Mouse (Mus musculus) left cerebral cortex, adult 2 months (tissue): Measurements from ENCODE around the gene Kdm4b. TPM values are rescaled to one million over a fixed set of nuclear protein-coding genes. Genes with fewer than 3 reads are reported as not detected.
A peak's percentile ranks its signal among the peaks of the same experiment; 100 is the strongest.

ENCODE experiments used
- DNase-seq, 2 experiments: peaks; one replicate each; pipeline ENCODE4 v3.0.0; 2021 to 2022; ENCODE audit warnings: low spot score in 2 of 2, mixed read lengths in 1 of 2; ENCODE audit errors: extremely low spot score in 1 of 2
- H3K27ac ChIP-seq: fragments of 200-600 bp; 2 replicates; pipeline ENCODE4 v1.8.1; 2022
- H3K4me3 ChIP-seq: fragments of 200-600 bp; 2 replicates; pipeline ENCODE4 v1.8.1; 2022
- CTCF ChIP-seq: fragments of 200-600 bp; IDR thresholded peaks from 2 replicates; pipeline ENCODE4 v1.8.1; 2022; ENCODE audit warnings: antibody characterized with exemption, mild to moderate bottlenecking, moderate library complexity
- intact Hi-C: fragments of 180-260 bp; cut with DNase I; formaldehyde crosslinking; loops from one replicate; pipeline ENCODE4 v1.15.1; 2025
- microRNA-seq, 2 experiments: library from miRNA; unstranded; fragments of <30 nt; microRNA quantifications; one replicate each; pipeline ENCODE4 v1.2.0; 2021
- total RNA-seq, 2 experiments: library from RNA; stranded (reverse); gene quantifications; 2 replicates each; pipeline ENCODE4 v1.2.3; 2021

Kdm4b gene
- total RNA-seq, 2 experiments from 2014 or later, result 66.2 to 71.8 TPM

- no peak overlapping the region for H3K27ac ChIP-seq
- DNase-seq, result no peak
- TF ChIP-seq CTCF, result no peak
- H3K4me3 ChIP-seq, result no peak overlapping the region
- intact Hi-C loops, result no loop called here
These were observed 94.2 kb downstream of the Kdm4b start for GRCm38 (mm10) chr17:56420022-56420421.

GRCm38 (mm10) chr17:56424726-56425583, 99.1 kb downstream of the Kdm4b start:
- TF ChIP-seq CTCF, result no peak
- no peak for DNase-seq
- Histone ChIP-seq H3K4me3 (peak overlapping the region; percentile 43), H3K27ac (peak overlapping the region; percentile 78)
- intact Hi-C loops, result loop anchor here (1.0 kb wide), 1 partner anchor 51 kb away; the partner anchor contains the start of gene Ptprs

- H3K4me3 ChIP-seq, result peak overlapping the region; percentile 43
- TF ChIP-seq CTCF, result peak; percentile 91
- peak; percentile 81 to 85 for DNase-seq
- intact Hi-C loops, result loop anchor here (1.0 kb wide), 1 partner anchor 51 kb away; the partner anchor contains the start of gene Ptprs
- H3K27ac ChIP-seq, result peak overlapping the region; percentile 78
These were observed 99.7 kb downstream of the Kdm4b start for GRCm38 (mm10) chr17:56425584-56425914.

- peak overlapping the region; percentile 78 for H3K27ac ChIP-seq
- H3K4me3 ChIP-seq, result peak overlapping the region; percentile 37; the same call in 1 of the 2 replicates
- no peak for DNase-seq
- TF ChIP-seq CTCF, result no peak
- intact Hi-C loops, result loop anchor here (1.0 to 2.0 kb wide), 2 partner anchors 50 to 127 kb away; partner anchors contain the start of gene Ptprs
These were observed 100.1 kb downstream of the Kdm4b start for GRCm38 (mm10) chr17:56425941-56426340.

GRCm38 (mm10) chr17:56427857-56428256, 102.0 kb downstream of the Kdm4b start:
- intact Hi-C loops, result loop anchor here (2.0 kb wide), 1 partner anchor 125 kb away; no protein-coding TSS in a partner anchor
- DNase-seq, result peak in 1 of 2 experiments; percentile 54
- no peak overlapping the region for H3K4me3 ChIP-seq
- H3K27ac ChIP-seq, result peak overlapping the region; percentile 78
- TF ChIP-seq CTCF, result no peak

GRCm38 (mm10) chr17:56431582-56431981, 105.7 kb downstream of the Kdm4b start:
- H3K27ac ChIP-seq, result no peak overlapping the region
- TF ChIP-seq CTCF, result no peak
- intact Hi-C loops, result no loop called here
- DNase-seq, result no peak
- no peak overlapping the region for H3K4me3 ChIP-seq

GRCm38 (mm10) chr17:56439731-56440460, 114.0 kb downstream of the Kdm4b start:
- no peak for DNase-seq
- no peak for TF ChIP-seq CTCF
- intact Hi-C loops, result no loop called here
- H3K27ac ChIP-seq, result peak overlapping the region; percentile 71
- no peak overlapping the region for H3K4me3 ChIP-seq

- H3K4me3 ChIP-seq, result no peak overlapping the region
- no peak for TF ChIP-seq CTCF
- no peak for DNase-seq
- intact Hi-C loops, result no loop called here
- no peak overlapping the region; the same call in 1 of the 2 replicates for H3K27ac ChIP-seq
These were observed 116.5 kb downstream of the Kdm4b start for GRCm38 (mm10) chr17:56442316-56442715.

- no peak for TF ChIP-seq CTCF
- no peak for DNase-seq
- intact Hi-C loops, result no loop called here
- peak overlapping the region; percentile 53; the same call in 1 of the 2 replicates for H3K27ac ChIP-seq
- no peak overlapping the region for H3K4me3 ChIP-seq
These were observed 117.5 kb downstream of the Kdm4b start for GRCm38 (mm10) chr17:56443341-56443795.

GRCm38 (mm10) chr17:56444771-56445170, 118.9 kb downstream of the Kdm4b start:
- intact Hi-C loops, result no loop called here
- TF ChIP-seq CTCF, result no peak
- DNase-seq, result no peak
- Histone ChIP-seq H3K4me3 (no peak overlapping the region), H3K27ac (no peak overlapping the region)

- peak; percentile 52 to 55 for DNase-seq
- peak overlapping the region; percentile 59; the same call in 1 of the 2 replicates for H3K27ac ChIP-seq
- TF ChIP-seq CTCF, result no peak
- intact Hi-C loops, result no loop called here
- H3K4me3 ChIP-seq, result no peak overlapping the region
These were observed 119.5 kb downstream of the Kdm4b start for GRCm38 (mm10) chr17:56445397-56445796.

GRCm38 (mm10) chr17:56447716-56448115, 121.9 kb downstream of the Kdm4b start:
- no peak for TF ChIP-seq CTCF
- Histone ChIP-seq H3K4me3 (no peak overlapping the region), H3K27ac (peak overlapping the region; percentile 2; the same call in 1 of the 2 replicates)
- DNase-seq, result no peak
- intact Hi-C loops, result no loop called here

Small RNA genes lying within 50 kb of the gene (microRNA-seq; reads per million reads assigned to microRNA genes)
- gene Mir6977, result 0.24 to 1.9 reads per million in 2 experiments

Other genes with a start within 250 kb of the Kdm4b start
- gene Hdgfl2, start 246.4 kb upstream of the Kdm4b start, total RNA-seq, result 100 to 1,000 TPM; 102 to 109 TPM
- 1 to 10 TPM; 5.0 to 7.4 TPM for gene Plin4, start 216.3 kb upstream of the Kdm4b start, total RNA-seq
- gene Plin5, start 208.5 kb upstream of the Kdm4b start, total RNA-seq, result under 1 TPM; 0.38 to 0.68 TPM
- gene Lrg1, start 204.1 kb upstream of the Kdm4b start, total RNA-seq, result 1 to 10 TPM; 4.2 to 6.1 TPM
- 100 to 1,000 TPM; 117 to 125 TPM for gene Sema6b, start 185.7 kb upstream of the Kdm4b start, total RNA-seq
- gene Tnfaip8l1, start 163.6 kb upstream of the Kdm4b start, total RNA-seq, result 1 to 10 TPM; 7.5 to 8.7 TPM
- gene Mydgf, start 142.1 kb upstream of the Kdm4b start, total RNA-seq, result 10 to 100 TPM; 39.5 to 41.2 TPM
- 10 to 100 TPM; 70.7 to 74.1 TPM for gene Dpp9, start 107.2 kb upstream of the Kdm4b start, total RNA-seq
- gene Fem1a, start 69.3 kb upstream of the Kdm4b start, total RNA-seq, result 10 to 100 TPM; 31.8 to 34.6 TPM
- gene Ticam1, start 49.3 kb upstream of the Kdm4b start, total RNA-seq, result 1 to 10 TPM; 6.9 to 7.2 TPM
- 10 to 100 TPM in 1 of 2 experiments, 1 to 10 TPM in 1; 7.7 to 11.4 TPM for gene Plin3, start 33.2 kb upstream of the Kdm4b start, total RNA-seq
- gene Arrdc5, start 25.8 kb upstream of the Kdm4b start, total RNA-seq, result not detected
- under 1 TPM; 0.70 to 0.91 TPM for gene Uhrf1, start 22.7 kb upstream of the Kdm4b start, total RNA-seq
- gene Ptprs, start 150.4 kb downstream of the Kdm4b start, total RNA-seq, result 100 to 1,000 TPM; 645 to 696 TPM
- gene Znrf4, start 186.4 kb downstream of the Kdm4b start, total RNA-seq, result not detected
- gene Gm20219, start 228.3 kb downstream of the Kdm4b start, total RNA-seq, result 1 to 10 TPM; 2.5 to 4.0 TPM